Mouse (Mus musculus): ENCODE results near the gene Myh7. TPM values are rescaled to one million over a fixed set of nuclear protein-coding genes. Genes with fewer than 3 reads are reported as not detected.
"Not testable (repeated sequence)": the region's sequence is repeated elsewhere in the genome, so short reads cannot be mapped to it uniquely, and the experiment has no call there.

The Myh7 gene
- 0.83 and 1.6 TPM in 2 replicates for polyA plus RNA-seq (2015; fragmentation: Nextera tagmentation; extraction: Ambion mirVana)

DNA sequence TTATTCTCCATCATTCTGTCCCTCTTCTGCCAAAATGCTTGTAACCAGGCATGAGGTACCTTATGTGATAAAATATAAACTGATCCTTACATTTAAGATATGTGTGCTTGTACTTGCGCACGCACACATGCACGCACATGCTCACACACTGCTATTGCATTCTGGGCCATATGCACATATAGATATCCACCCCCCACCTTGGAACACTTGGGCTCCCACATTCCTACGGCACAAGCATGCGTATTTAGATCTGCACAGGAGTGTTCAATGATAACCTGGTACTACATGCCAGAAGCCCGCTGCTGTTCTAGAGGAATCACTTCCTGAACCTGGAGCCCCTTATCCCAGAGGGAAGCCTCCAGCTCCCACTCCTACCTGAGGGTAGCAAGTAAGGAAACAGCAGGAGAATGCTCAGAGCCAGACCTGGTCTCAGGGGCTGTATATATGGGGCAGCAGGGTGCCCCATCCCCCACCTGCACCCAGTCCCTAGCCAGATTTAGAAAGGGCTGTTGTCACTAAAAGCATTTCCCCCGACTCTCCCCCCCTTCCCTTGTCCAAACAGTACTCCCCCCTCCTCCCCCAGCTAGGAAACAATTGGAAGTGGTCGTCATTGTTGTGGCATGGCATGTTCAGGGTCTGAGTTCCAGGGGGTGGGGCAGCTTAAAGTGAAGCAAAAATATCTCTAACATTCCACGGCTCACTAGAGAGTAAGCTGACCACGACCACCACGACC lies at the start of gene Myh7:
Gene Myh7, minus strand, starts transcription at position 491 of the 733 bp plus-strand sequence.
- no peaks in the 10 kb centered on the region for H3K9me3 ChIP-seq
- WGBS, result 48% methylated on average over 11 of the region's 11 CpGs
- H3K4me1 ChIP-seq (replicated peaks), result peaks cover 8% of the 10 kb centered on the region; the same call in 1 of the 2 replicates
- H3K27ac ChIP-seq, result no peak within 1 kb of the TSS
- H3K9ac ChIP-seq, result no peak within 1 kb of the TSS
- no peaks in the 10 kb centered on the region for H3K36me3 ChIP-seq
- no peak within 1 kb of the TSS for H3K4me2 ChIP-seq (replicated peaks)
- no peaks in the 10 kb centered on the region for H3K27me3 ChIP-seq (replicated peaks)
- no peak for ATAC-seq
- H3K4me3 ChIP-seq (replicated peaks), result no peak within 1 kb of the TSS

DNA sequence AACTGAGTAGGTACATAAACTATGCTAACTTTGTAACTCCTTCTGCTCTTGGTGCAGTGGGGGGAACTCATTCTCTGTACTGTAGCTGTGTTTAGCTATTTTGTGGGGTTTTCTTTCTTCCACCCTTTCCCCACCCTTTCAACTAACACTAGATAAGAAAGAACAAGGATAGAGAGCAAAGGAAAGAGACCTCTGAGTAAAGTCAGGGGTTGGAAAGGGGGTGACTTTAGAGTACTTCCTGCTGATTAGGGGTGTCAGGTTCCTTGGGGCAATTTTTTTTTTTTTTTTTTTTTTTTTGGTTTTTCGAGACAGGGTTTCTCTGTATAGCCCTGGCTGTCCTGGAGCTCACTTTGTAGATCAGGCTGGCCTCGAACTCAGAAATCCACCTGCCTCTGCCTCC lies 49.3 kb upstream of the Myh7 start:
- H3K9ac ChIP-seq; H3K9me3 ChIP-seq; ATAC-seq; H3K4me3 ChIP-seq (replicated peaks); H3K4me2 ChIP-seq (replicated peaks); H3K4me1 ChIP-seq (replicated peaks); H3K36me3 ChIP-seq; H3K27ac ChIP-seq; H3K27me3 ChIP-seq (replicated peaks): not testable (repeated sequence)
- 86% methylated on average over 1 of the region's 2 CpGs for WGBS

DNA sequence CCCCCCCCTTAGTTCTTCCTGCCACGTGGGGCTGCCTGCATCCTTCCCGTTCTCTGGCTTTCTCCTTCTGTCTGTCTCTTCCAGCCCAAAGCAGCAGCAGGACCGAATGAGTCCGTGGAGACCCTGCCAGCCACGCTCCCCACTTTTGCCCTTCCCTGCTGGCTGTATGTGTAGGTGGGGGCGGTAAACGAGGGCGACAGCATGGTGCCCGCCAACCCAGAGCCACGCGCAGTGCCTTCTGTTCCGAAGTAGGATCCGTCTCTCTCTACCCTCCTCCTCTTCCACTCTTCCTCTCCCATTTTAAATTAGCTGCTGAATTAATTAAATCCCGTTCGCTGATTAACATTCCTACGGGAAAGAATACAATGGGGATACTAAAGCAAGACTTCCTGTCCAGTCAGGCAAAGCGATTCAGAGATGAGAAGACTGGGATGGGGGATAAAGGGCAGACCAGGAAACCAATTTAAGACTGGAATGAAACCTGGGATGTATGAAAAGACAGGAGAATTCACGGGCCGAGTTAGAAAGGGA lies 38.3 kb upstream of the Myh7 start:
- H3K4me2 ChIP-seq (replicated peaks), result no peak overlapping the region
- ATAC-seq, result no peak
- WGBS, result 54% methylated on average over 19 of the region's 19 CpGs

DNA sequence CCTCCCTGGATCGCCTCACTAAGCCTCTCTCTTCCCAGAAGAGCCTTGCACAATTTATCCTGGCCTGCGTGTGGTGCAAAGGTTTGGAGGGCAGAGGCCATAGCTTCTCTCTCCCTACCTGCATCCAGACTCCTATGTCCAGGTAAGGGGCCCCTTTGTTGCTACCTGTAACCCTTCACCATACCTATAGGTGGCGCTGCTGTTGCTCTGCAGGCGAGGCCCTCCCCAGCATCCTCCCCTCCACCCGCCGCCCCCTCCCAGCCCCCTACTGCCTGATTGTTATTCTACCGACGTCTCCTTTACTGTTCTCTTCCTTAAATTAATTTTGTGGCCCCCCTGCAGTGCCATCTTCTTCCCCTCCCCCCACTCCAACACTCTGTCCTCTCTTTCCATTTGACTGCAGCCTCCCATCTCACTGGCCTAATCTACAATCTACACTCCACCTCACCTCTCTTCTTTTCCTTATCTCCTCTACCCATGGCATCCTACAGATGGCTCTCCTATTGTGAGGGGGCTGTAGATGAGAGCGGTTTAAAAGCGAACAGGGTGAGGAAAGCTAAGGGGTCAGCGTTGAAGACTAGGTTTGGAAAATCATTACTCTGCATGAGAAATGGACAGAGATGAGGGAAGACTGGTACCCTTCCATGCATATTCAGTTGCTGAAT lies 34.7 kb upstream of the Myh7 start:
- WGBS, result 15% methylated on average over 11 of the region's 11 CpGs
- H3K27me3 ChIP-seq (replicated peaks), result no peaks in the 10 kb centered on the region
- ATAC-seq, result no peak

More for the DNA sequence above, 38.3 kb upstream of the Myh7 start:
- H3K27ac ChIP-seq, result no peak overlapping the region
- no peaks in the 10 kb centered on the region for H3K9me3 ChIP-seq
- H3K9ac ChIP-seq, result no peak overlapping the region
- no peaks in the 10 kb centered on the region for H3K36me3 ChIP-seq
- H3K4me3 ChIP-seq (replicated peaks), result no peak overlapping the region
- peaks cover 5% of the 10 kb centered on the region for H3K4me1 ChIP-seq (replicated peaks)
- H3K27me3 ChIP-seq (replicated peaks), result no peaks in the 10 kb centered on the region

DNA sequence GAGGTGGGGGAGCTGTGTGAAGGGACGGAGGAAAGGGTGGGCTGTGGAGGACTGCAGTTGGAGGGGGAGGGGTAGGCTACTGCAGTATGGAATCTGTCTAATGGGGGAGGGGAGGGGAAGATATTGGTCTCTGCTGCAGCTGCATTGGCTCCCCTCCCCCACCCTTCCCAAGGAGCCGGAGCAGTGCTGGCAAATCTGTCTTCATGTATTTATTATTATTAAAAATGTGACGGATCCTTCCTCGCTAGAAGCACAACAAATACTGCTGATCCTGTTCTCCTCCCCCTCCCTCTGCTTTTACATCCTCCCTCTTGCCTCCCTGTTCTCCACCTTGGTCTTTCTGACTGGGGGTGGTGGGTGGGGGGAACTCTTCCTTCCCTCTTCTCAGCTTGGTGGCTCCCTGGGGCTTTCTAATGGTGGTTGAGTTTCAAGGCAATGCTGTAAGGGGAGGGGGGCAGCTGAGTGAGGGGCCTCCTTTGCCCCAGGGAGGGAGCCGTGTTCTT lies 34.0 kb upstream of the Myh7 start:
- Histone ChIP-seq H3K4me1 (replicated peaks) (peaks cover 5% of the 10 kb centered on the region), H3K36me3 (peaks cover 6% of the 10 kb centered on the region; the same call in 1 of the 2 replicates), H3K4me3 (replicated peaks) (no peak overlapping the region), H3K4me2 (replicated peaks) (no peak overlapping the region), H3K27ac (no peak overlapping the region), H3K9me3 (no peaks in the 10 kb centered on the region), H3K9ac (no peak overlapping the region), H3K27me3 (replicated peaks) (no peaks in the 10 kb centered on the region)
- peak; percentile 44 for ATAC-seq
- 20% methylated on average over 5 of the region's 5 CpGs for WGBS

More for the DNA sequence above, 34.7 kb upstream of the Myh7 start:
- Histone ChIP-seq H3K27ac (no peak overlapping the region), H3K36me3 (peaks cover 3% of the 10 kb centered on the region; the same call in 1 of the 2 replicates), H3K9me3 (no peaks in the 10 kb centered on the region), H3K4me1 (replicated peaks) (peaks cover 5% of the 10 kb centered on the region), H3K4me2 (replicated peaks) (no peak overlapping the region), H3K4me3 (replicated peaks) (no peak overlapping the region), H3K9ac (no peak overlapping the region)

DNA sequence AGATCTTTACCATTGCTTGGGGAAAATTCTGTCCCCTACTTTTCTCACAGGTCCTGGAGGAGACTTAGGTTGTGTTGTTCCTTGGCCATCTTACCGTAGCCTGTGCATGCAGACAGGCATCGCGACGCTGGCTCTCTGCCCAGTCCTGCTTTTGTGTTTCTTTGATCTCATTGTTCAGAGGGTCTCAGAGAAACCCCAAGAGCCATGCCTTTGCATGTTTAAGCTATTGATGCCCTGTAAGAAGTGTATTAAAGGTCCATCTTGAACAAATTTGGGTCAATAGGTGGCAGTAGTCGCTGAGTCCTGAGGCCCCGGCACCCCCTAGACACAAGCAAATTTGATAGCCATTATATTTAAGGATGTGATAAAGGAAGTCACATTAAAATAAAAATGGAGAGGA lies 33.2 kb upstream of the Myh7 start:
- no peak overlapping the region for H3K4me2 ChIP-seq (replicated peaks)
- no peak overlapping the region for H3K27ac ChIP-seq
- peaks cover 5% of the 10 kb centered on the region for H3K4me1 ChIP-seq (replicated peaks)
- H3K9ac ChIP-seq, result no peak overlapping the region
- WGBS, result 40% methylated on average over 6 of the region's 6 CpGs
- peaks cover 6% of the 10 kb centered on the region; the same call in 1 of the 2 replicates for H3K36me3 ChIP-seq
- H3K27me3 ChIP-seq (replicated peaks), result no peaks in the 10 kb centered on the region
- H3K4me3 ChIP-seq (replicated peaks), result no peak overlapping the region
- H3K9me3 ChIP-seq, result no peaks in the 10 kb centered on the region
- no peak for ATAC-seq

DNA sequence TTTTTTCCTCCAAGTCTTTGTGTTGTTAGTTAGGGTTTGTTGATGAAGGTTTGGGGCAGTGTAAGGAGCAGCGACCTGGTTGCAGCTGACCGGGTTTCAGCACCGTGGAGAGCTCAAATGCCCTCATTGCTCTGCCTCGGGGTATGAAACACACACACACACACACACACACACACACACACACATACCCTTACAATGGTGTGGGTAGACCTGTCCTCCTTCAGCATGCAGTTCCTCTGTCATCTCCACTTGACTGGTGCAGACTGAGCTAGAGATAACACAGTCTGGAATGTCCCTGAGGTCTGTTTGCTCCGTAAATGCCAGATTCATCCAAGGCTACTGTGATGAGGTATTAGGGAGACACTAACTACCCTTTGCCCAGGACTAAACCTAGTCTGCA lies 32.8 kb upstream of the Myh7 start:
- H3K9me3 ChIP-seq, result no peaks in the 10 kb centered on the region
- WGBS, result 15% methylated on average over 5 of the region's 5 CpGs

DNA sequence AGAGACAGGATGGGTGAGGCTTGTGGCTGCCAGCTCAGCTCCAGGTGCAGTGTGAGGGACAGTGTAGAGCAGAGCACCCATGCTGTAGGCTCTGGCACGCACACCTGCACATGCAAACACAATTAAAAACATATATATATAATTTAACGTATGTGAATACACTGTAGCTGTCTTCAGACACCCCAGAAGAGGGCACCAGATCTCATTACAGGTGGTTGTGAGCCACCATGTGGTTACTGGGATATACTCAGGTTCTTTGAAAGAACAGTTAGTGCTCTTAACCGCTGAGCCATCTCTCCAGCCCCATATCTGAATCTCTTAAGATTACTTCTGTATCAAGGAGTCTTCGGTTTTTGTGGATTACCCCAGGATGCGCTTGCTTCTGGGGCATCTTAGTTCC lies 31.1 kb upstream of the Myh7 start:
- H3K9me3 ChIP-seq, result no peaks in the 10 kb centered on the region
- WGBS, result 79% methylated on average over 5 of the region's 5 CpGs
- no peaks in the 10 kb centered on the region for H3K27me3 ChIP-seq (replicated peaks)
- no peak overlapping the region for H3K9ac ChIP-seq
- ATAC-seq, result no peak
- H3K4me1 ChIP-seq (replicated peaks), result peaks cover 5% of the 10 kb centered on the region
- no peak overlapping the region for H3K4me3 ChIP-seq (replicated peaks)
- H3K4me2 ChIP-seq (replicated peaks), result no peak overlapping the region
- peaks cover 18% of the 10 kb centered on the region for H3K36me3 ChIP-seq
- no peak overlapping the region for H3K27ac ChIP-seq

More for the DNA sequence above, 32.8 kb upstream of the Myh7 start:
- Histone ChIP-seq H3K4me2 (replicated peaks) (no peak overlapping the region), H3K4me3 (replicated peaks) (no peak overlapping the region), H3K27ac (no peak overlapping the region), H3K4me1 (replicated peaks) (peaks cover 5% of the 10 kb centered on the region), H3K27me3 (replicated peaks) (no peaks in the 10 kb centered on the region), H3K36me3 (peaks cover 6% of the 10 kb centered on the region), H3K9ac (no peak overlapping the region)
- ATAC-seq, result peak; percentile 19; the same call in 1 of the 2 replicates

DNA sequence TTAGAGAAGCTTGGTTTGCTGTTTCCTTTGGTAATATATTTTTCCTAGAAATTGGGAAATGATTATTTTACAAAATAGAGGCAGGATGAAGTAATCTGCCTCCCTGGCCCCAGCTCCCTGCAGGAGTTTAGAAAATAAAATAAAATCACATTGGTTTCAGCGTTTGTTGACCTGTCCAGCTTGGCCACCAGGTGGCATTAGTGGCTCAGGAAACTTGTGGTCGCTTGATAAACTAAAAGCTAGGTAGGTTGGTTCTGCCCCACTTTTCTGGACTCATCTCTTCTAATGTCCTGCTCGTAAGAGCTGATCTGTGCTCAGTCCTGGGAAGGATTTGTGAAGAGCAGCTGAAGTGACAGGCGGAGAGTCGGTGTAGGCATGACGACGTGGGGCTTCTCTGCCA lies 29.8 kb upstream of the Myh7 start:
- Histone ChIP-seq H3K9ac (no peak overlapping the region), H3K4me2 (replicated peaks) (no peak overlapping the region), H3K27me3 (replicated peaks) (no peaks in the 10 kb centered on the region), H3K27ac (no peak overlapping the region), H3K4me3 (replicated peaks) (no peak overlapping the region), H3K9me3 (no peaks in the 10 kb centered on the region), H3K4me1 (replicated peaks) (peaks cover 5% of the 10 kb centered on the region), H3K36me3 (peaks cover 18% of the 10 kb centered on the region)
- ATAC-seq, result no peak
- WGBS, result 68% methylated on average over 7 of the region's 7 CpGs

DNA sequence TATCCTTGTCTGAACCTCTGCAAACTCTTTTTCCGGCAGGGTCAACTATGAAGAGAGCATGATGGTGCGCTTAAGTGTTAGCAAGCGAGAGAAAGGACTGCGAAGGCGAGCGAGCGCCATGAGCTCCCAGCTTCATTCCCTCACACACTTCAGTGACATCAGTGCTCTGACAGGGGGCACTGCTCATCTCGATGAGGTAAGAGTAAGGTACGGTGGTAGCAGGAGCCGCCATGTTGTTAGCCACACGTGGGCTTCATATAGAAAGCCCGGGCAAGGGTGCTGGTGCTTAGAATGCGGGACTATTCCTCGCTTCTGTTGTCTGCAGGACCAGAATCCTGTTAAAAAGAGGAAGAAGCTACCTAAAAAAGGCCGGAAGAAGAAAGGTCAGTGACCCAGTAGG lies 28.6 kb upstream of the Myh7 start:
- Histone ChIP-seq H3K27me3 (replicated peaks) (no peaks in the 10 kb centered on the region), H3K36me3 (peaks cover 18% of the 10 kb centered on the region)
- 91% methylated on average over 15 of the region's 15 CpGs for whole genome bisulfite sequencing

DNA sequence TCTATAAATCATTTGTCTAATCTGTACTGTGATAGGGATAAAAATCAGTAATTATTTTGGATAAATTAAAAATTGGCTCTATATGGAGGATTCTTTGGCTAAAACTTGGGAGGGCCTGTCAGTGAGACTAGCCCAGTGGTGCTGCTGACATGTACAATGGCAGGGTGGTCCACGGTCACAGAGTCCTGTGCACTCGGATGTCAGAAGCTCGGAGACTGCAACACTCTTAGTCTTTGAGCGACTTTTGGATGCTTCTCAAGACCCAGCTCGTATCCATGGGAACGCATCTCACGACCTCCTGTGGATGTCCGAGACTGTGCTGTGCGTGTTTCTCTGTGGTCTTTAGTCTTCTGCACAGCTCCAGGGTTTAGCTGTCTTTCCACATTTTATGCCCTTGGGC lies 26.0 kb upstream of the Myh7 start:
- Histone ChIP-seq H3K4me2 (replicated peaks) (no peak overlapping the region), H3K4me1 (replicated peaks) (no peaks in the 10 kb centered on the region), H3K4me3 (replicated peaks) (no peak overlapping the region), H3K9ac (no peak overlapping the region), H3K27me3 (replicated peaks) (no peaks in the 10 kb centered on the region), H3K27ac (no peak overlapping the region), H3K9me3 (no peaks in the 10 kb centered on the region), H3K36me3 (peaks cover 22% of the 10 kb centered on the region)
- WGBS, result 90% methylated on average over 9 of the region's 9 CpGs
- no peak for ATAC-seq

More for the DNA sequence above, 28.6 kb upstream of the Myh7 start:
- Histone ChIP-seq H3K9me3 (no peaks in the 10 kb centered on the region), H3K4me1 (replicated peaks) (no peaks in the 10 kb centered on the region), H3K9ac (no peak overlapping the region), H3K4me3 (replicated peaks) (no peak overlapping the region), H3K4me2 (replicated peaks) (no peak overlapping the region), H3K27ac (no peak overlapping the region)
- ATAC-seq, result no peak

DNA sequence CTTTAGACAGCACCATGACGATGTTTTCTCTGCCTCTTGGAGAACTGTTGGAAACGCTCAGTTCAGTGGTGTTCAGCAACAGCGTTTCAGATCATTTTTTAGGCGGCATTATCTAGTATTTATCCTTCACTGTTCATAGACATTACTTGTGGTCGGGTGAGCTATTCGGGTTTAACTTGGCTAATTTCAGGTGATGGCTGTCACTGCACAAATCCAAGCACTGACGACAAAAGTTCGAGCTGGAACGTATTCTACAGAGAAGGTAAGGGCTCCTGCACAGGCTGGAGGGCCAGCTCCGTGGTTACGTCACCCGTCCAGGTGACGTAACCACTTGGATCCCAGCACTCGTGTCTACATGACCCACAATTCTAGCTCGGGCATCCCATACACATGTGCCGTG lies 22.4 kb upstream of the Myh7 start:
- Histone ChIP-seq H3K4me1 (replicated peaks) (no peaks in the 10 kb centered on the region), H3K9me3 (no peaks in the 10 kb centered on the region), H3K36me3 (peaks cover 16% of the 10 kb centered on the region), H3K4me3 (replicated peaks) (no peak overlapping the region), H3K27ac (no peak overlapping the region), H3K9ac (no peak overlapping the region), H3K27me3 (replicated peaks) (no peaks in the 10 kb centered on the region), H3K4me2 (replicated peaks) (no peak overlapping the region)
- no peak for ATAC-seq
- 94% methylated on average over 16 of the region's 16 CpGs for WGBS

Measured in intestine, embryonic 15.5 days (tissue).